Mouse (Mus musculus): ENCODE measurements around the gene Nwd2.

GRCm38 (mm10) chr5:63837115-63837514 is 188.2 kb downstream of the Nwd2 start:
- TF ChIP-seq CTCF (IDR thresholded peaks at IDR 0.05; ENCODE audit: control insufficient read depth, insufficient read depth, low read length) (no peak), POLR2A (IDR thresholded peaks at IDR 0.05; ENCODE audit: borderline replicate concordance, control insufficient read depth, low read depth, low read length) (no peak)

Data from bone marrow, adult 2 months (tissue).